Mouse (Mus musculus) A20 (cell line): Measurements from ENCODE around the gene Jmjd7.

Source experiments
- DNase-seq: peaks from one replicate; pipeline ENCODE4 v3.0.0-alpha.2; 2011; ENCODE audit warnings: low read depth, low spot score

The Jmjd7 gene

GRCm38 (mm10) chr2:120011462-120012200 is 15.7 kb upstream of the Jmjd7 start:
- peak; percentile 62 for DNase-seq

- no peak for DNase-seq
These were observed 14.4 kb upstream of the Jmjd7 start for GRCm38 (mm10) chr2:120012924-120013323.

- no peak for DNase-seq
These were observed 13.3 kb upstream of the Jmjd7 start for GRCm38 (mm10) chr2:120013831-120014486.

GRCm38 (mm10) chr2:120015882-120016281 is 11.4 kb upstream of the Jmjd7 start:
- DNase-seq = no peak

- no peak for DNase-seq
These were observed 9.7 kb upstream of the Jmjd7 start for GRCm38 (mm10) chr2:120017599-120017998.

GRCm38 (mm10) chr2:120024337-120024736 is 2.9 kb upstream of the Jmjd7 start:
- no peak for DNase-seq

GRCm38 (mm10) chr2:120027950-120028331 is 658 bp downstream of the Jmjd7 start:
- peak; percentile 63 for DNase-seq

GRCm38 (mm10) chr2:120030380-120030779 is 3.1 kb downstream of the Jmjd7 start:
- DNase-seq = no peak

- peak; percentile 82 for DNase-seq
These were observed 5.6 kb downstream of the Jmjd7 start, which contains the start of gene Pla2g4b for GRCm38 (mm10) chr2:120032726-120033467. TSS of gene Pla2g4b (plus strand) at chr2:120033417.

- no peak for DNase-seq
These were observed 6.4 kb downstream of the Jmjd7 start for GRCm38 (mm10) chr2:120033726-120034125.

GRCm38 (mm10) chr2:120037744-120038143 is 10.5 kb downstream of the Jmjd7 start:
- DNase-seq = no peak

GRCm38 (mm10) chr2:120040991-120041390 is 13.7 kb downstream of the Jmjd7 start:
- DNase-seq = no peak

- no peak for DNase-seq
These were observed 16.9 kb downstream of the Jmjd7 start for GRCm38 (mm10) chr2:120044101-120044603.

GRCm38 (mm10) chr2:120044676-120045075 is 17.4 kb downstream of the Jmjd7 start:
- no peak for DNase-seq

- DNase-seq = no peak
These were observed 19.4 kb downstream of the Jmjd7 start for GRCm38 (mm10) chr2:120046486-120047310.

GRCm38 (mm10) chr2:120048173-120048572 is 20.9 kb downstream of the Jmjd7 start:
- no peak for DNase-seq

GRCm38 (mm10) chr2:120049632-120050274 is 22.5 kb downstream of the Jmjd7 start:
- peak; percentile 46 for DNase-seq

- no peak for DNase-seq
These were observed 24.1 kb downstream of the Jmjd7 start for GRCm38 (mm10) chr2:120051405-120051804.

- DNase-seq = no peak
These were observed 27.7 kb downstream of the Jmjd7 start for GRCm38 (mm10) chr2:120054771-120055552.

- no peak for DNase-seq
These were observed 28.6 kb downstream of the Jmjd7 start for GRCm38 (mm10) chr2:120055923-120056322.
